Mouse (Mus musculus) B cell, adult 67 days (primary cell): Measurements from ENCODE around the gene Hes3. TPM values are rescaled to one million over a fixed set of nuclear protein-coding genes. Genes with fewer than 3 reads are reported as not detected.

ENCODE experiments used
- total RNA-seq, 2 experiments: library from RNA; stranded (reverse); gene quantifications; 4 replicates each; pipeline ENCODE4 v1.2.4; 2023

Gene Hes3
- total RNA-seq = not detected

GRCm38 (mm10) chr4:152291562-152291961 is at the start of gene Hes3:
Gene Hes3, minus strand, starts transcription at chr4:152291662.

GRCm38 (mm10) chr4:152338419-152339292 is 47.2 kb upstream of the Hes3 start, which contains the start of gene Chd5:
Gene Chd5, plus strand, starts transcription at chr4:152338651.

GRCm38 (mm10) chr4:152325574-152326411 is 34.3 kb upstream of the Hes3 start, which contains the start of gene Rpl22:
Gene Rpl22, plus strand, starts transcription at chr4:152325742.

GRCm38 (mm10) chr4:152318517-152319234 is 27.2 kb upstream of the Hes3 start, which contains the start of gene Rnf207:
Gene Rnf207, minus strand, starts transcription at chr4:152318993.

GRCm38 (mm10) chr4:152296874-152297861 is 5.7 kb upstream of the Hes3 start, which contains the start of gene Icmt:
Gene Icmt, plus strand, starts transcription at chr4:152297227.

GRCm38 (mm10) chr4:152273621-152274236 is 17.7 kb downstream of the Hes3 start, which contains the start of gene Gpr153:
Gene Gpr153, plus strand, starts transcription at chr4:152274232.

Other genes starting within 250 kb of the Hes3 start
- gene Plekhg5, start 219.2 kb downstream of the Hes3 start, total RNA-seq = 1 to 10 TPM; 2.6 to 5.9 TPM
- gene Tnfrsf25, start 175.7 kb downstream of the Hes3 start, total RNA-seq = under 1 TPM in 1 of 2 experiments, not detected in 1; 0.32 TPM
- 1 to 10 TPM; 1.3 to 1.6 TPM for gene Espn, start 139.3 kb downstream of the Hes3 start, total RNA-seq
- not detected for gene Hes2, start 132.8 kb downstream of the Hes3 start, total RNA-seq
- 1 to 10 TPM; 3.8 to 5.5 TPM for gene Acot7, start 113.5 kb downstream of the Hes3 start, total RNA-seq
- not detected for gene Gpr153, start 17.4 kb downstream of the Hes3 start, total RNA-seq
- gene Icmt, start 5.6 kb upstream of the Hes3 start, total RNA-seq = 10 to 100 TPM; 35.4 to 40.8 TPM
- gene Rnf207, start 27.3 kb upstream of the Hes3 start, total RNA-seq = not detected
- 100 to 1,000 TPM; 825 to 862 TPM for gene Rpl22, start 34.1 kb upstream of the Hes3 start, total RNA-seq
- gene Chd5, start 47.0 kb upstream of the Hes3 start, total RNA-seq = under 1 TPM in 1 of 2 experiments, not detected in 1; 0.09 TPM
- 1 to 10 TPM; 3.5 to 7.1 TPM for gene Nphp4, start 185.0 kb upstream of the Hes3 start, total RNA-seq
- gene Kcnab2, start 186.2 kb upstream of the Hes3 start, total RNA-seq = 10 to 100 TPM; 88.4 to 94.7 TPM